Mouse (Mus musculus) liver, adult 2 months (tissue): ENCODE results near the gene Zfp229.

Experiments
- CTCF ChIP-seq: fragments of 200-500 bp; IDR thresholded peaks from 2 replicates; pipeline ENCODE4 v1.5.1; 2011; ENCODE audit warnings: low read depth, low read length, control low read depth
- POLR2A ChIP-seq: fragments of 200-500 bp; IDR thresholded peaks from 2 replicates; pipeline ENCODE4 v1.6.1; 2011; ENCODE audit warnings: low read length, control low read depth; ENCODE audit not compliant: insufficient read depth; ENCODE audit errors: extremely low read depth

- TF ChIP-seq CTCF, result no peak
- TF ChIP-seq POLR2A, result no peak
Measured at GRCm38 (mm10) chr17:21792256-21792655, 61.7 kb downstream of the Zfp229 start.
